Mouse (Mus musculus): ENCODE measurements around the gene Prkg2. TPM values are rescaled to one million over a fixed set of nuclear protein-coding genes. Genes with fewer than 3 reads are reported as not detected.

The Prkg2 gene
- polyA plus RNA-seq, 1 experiment from 2014 or later = 0.31 TPM

DNA sequence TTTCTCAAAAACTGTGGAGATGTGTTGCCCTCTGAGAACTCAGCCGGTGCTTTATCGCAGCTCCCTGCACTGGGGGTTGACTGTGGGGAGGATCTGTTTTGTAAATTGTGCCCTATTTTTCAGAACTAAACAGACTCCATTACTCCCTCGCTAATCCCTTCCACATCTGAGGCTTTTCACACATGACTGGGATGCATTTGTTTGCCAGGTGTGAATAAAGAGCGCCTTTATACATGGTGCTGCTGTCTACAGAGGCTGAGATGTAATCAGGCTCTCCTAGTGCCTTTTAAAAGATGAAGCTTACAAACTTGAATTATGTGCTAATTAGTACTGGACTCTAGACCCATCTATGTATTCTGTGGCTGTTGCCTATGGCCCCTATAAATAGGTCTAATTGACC is 50.7 kb downstream of the Prkg2 start:
- Histone ChIP-seq H3K9me3 (replicated peaks; ENCODE audit: control insufficient read depth, low read length) (no peaks in the 10 kb centered on the region), H3K27me3 (ENCODE audit: control insufficient read depth, insufficient read depth, low read depth, low read length) (no peaks in the 10 kb centered on the region), H3K27ac (ENCODE audit: low read length) (no peak overlapping the region), H3K9ac (ENCODE audit: low read depth, low read length) (no peak overlapping the region), H3K4me3 (ENCODE audit: low read depth, low read length) (no peak overlapping the region), H3K36me3 (ENCODE audit: control insufficient read depth, insufficient read depth) (no peaks in the 10 kb centered on the region), H3K4me1 (ENCODE audit: control insufficient read depth, low read depth, low read length) (no peaks in the 10 kb centered on the region), H3K4me2 (ENCODE audit: low read depth, low read length) (no peak overlapping the region)
- no peak for ATAC-seq (ENCODE audit: low read depth)
- WGBS (ENCODE audit: insufficient replicate concordance) = 34% methylated on average over 4 of the region's 4 CpGs

DNA sequence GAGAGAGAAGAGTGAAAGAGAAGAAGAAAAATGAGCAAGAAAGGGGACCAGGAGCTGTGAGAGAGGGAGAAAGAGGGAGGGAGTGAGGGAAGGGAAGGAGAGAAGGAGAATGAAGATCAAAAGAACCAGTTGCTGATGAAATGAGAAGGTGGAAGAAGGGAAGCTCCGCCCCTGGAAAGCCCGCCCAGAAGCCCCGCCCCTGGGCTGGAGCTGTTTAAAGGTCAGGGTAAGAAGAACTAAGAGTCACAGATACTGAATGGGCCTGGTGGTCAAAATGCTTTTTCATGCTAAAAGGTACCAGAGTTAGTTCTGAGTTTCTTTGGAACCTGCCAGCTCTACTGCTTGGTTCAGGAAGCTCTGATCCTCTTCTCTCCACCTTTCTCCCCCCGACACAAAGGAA is 51.1 kb downstream of the Prkg2 start:
- WGBS (ENCODE audit: insufficient replicate concordance) = 23% methylated on average over 4 of the region's 4 CpGs
- no peak overlapping the region for H3K27ac ChIP-seq (ENCODE audit: low read length)
- H3K27me3 ChIP-seq (ENCODE audit: control insufficient read depth, insufficient read depth, low read depth, low read length) = no peaks in the 10 kb centered on the region
- H3K4me2 ChIP-seq (ENCODE audit: low read depth, low read length) = no peak overlapping the region
- ATAC-seq (ENCODE audit: low read depth) = no peak
- H3K9me3 ChIP-seq (replicated peaks; ENCODE audit: control insufficient read depth, low read length) = no peaks in the 10 kb centered on the region
- H3K4me1 ChIP-seq (ENCODE audit: control insufficient read depth, low read depth, low read length) = no peaks in the 10 kb centered on the region
- H3K4me3 ChIP-seq (ENCODE audit: low read depth, low read length) = no peak overlapping the region
- H3K9ac ChIP-seq (ENCODE audit: low read depth, low read length) = no peak overlapping the region
- H3K36me3 ChIP-seq (ENCODE audit: control insufficient read depth, insufficient read depth) = no peaks in the 10 kb centered on the region

DNA sequence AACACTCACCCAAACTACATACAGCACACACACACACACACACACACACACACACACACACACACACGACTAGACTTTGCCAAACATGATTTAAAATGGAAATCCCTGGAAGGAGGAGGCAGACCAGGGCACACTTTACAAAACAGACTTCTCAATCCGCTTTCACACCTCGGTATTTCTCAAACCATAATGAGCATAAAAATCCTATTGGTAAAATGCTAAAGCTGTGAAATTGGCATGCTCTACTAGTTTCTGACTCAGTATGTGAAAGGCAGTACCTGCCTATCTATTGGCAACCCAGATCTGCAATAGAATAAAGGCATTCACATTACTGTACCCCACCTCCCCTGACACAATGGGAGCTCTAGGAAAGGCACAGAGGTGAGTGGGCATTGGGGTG is 52.1 kb downstream of the Prkg2 start:
- WGBS (ENCODE audit: insufficient replicate concordance) = 63% methylated on average over 3 of the region's 3 CpGs
- Histone ChIP-seq H3K9ac (ENCODE audit: low read depth, low read length) (no peak overlapping the region), H3K9me3 (replicated peaks; ENCODE audit: control insufficient read depth, low read length) (no peaks in the 10 kb centered on the region), H3K4me3 (ENCODE audit: low read depth, low read length) (no peak overlapping the region), H3K36me3 (ENCODE audit: control insufficient read depth, insufficient read depth) (no peaks in the 10 kb centered on the region), H3K27me3 (ENCODE audit: control insufficient read depth, insufficient read depth, low read depth, low read length) (no peaks in the 10 kb centered on the region), H3K4me2 (ENCODE audit: low read depth, low read length) (no peak overlapping the region), H3K4me1 (ENCODE audit: control insufficient read depth, low read depth, low read length) (no peaks in the 10 kb centered on the region), H3K27ac (ENCODE audit: low read length) (no peak overlapping the region)
- no peak for ATAC-seq (ENCODE audit: low read depth)

DNA sequence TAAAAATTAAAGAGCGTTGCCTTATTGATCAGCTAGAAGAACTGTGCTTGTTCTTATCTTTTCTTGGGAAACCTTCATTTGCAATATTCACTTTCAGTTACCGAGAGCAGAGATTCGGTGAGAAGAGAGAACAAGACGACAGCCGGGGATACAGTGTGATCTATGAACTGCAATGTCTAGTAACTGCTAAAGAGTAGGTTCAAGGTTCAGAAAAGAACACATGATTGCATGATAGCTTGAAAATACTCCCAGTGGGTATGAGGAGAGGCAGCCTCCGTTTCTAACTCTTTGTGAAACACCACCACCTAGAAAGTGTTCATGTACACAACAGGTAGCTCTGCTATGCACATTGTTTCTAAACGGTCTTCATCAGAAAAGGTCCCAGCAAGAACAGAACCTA is 55.8 kb downstream of the Prkg2 start:
- no peak overlapping the region for H3K27ac ChIP-seq (ENCODE audit: low read length)
- no peaks in the 10 kb centered on the region for H3K27me3 ChIP-seq (ENCODE audit: control insufficient read depth, insufficient read depth, low read depth, low read length)
- no peak overlapping the region for H3K4me2 ChIP-seq (ENCODE audit: low read depth, low read length)
- no peak overlapping the region for H3K9ac ChIP-seq (ENCODE audit: low read depth, low read length)
- H3K36me3 ChIP-seq (ENCODE audit: control insufficient read depth, insufficient read depth) = no peaks in the 10 kb centered on the region
- H3K9me3 ChIP-seq (replicated peaks; ENCODE audit: control insufficient read depth, low read length) = no peaks in the 10 kb centered on the region
- ATAC-seq (ENCODE audit: low read depth) = no peak
- H3K4me3 ChIP-seq (ENCODE audit: low read depth, low read length) = no peak overlapping the region
- WGBS (ENCODE audit: insufficient replicate concordance) = 57% methylated on average over 7 of the region's 7 CpGs
- no peaks in the 10 kb centered on the region for H3K4me1 ChIP-seq (ENCODE audit: control insufficient read depth, low read depth, low read length)

DNA sequence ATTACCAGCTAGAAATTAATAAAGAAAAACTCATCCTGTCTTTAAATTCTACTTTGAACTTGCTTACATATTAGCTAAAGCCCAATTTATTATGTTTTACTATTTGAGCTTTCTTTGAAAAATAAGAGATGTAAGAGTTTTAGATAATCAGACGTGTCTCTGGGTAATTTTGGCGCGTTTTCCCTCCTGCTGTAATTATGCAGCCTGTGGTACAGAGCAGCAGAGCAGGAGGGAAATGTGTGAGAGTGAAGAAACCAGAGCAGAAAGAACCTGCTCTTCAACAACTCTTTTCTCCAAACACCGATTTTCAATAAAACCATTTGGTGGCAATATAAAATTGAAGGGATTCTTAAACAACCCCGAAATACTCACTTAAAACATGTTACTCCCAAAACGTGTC is 58.8 kb downstream of the Prkg2 start:
- Histone ChIP-seq H3K4me3 (ENCODE audit: low read depth, low read length) (no peak overlapping the region), H3K27ac (ENCODE audit: low read length) (no peak overlapping the region), H3K27me3 (ENCODE audit: control insufficient read depth, insufficient read depth, low read depth, low read length) (no peaks in the 10 kb centered on the region), H3K9me3 (replicated peaks; ENCODE audit: control insufficient read depth, low read length) (no peaks in the 10 kb centered on the region), H3K36me3 (ENCODE audit: control insufficient read depth, insufficient read depth) (no peaks in the 10 kb centered on the region), H3K4me2 (ENCODE audit: low read depth, low read length) (no peak overlapping the region), H3K9ac (ENCODE audit: low read depth, low read length) (no peak overlapping the region), H3K4me1 (ENCODE audit: control insufficient read depth, low read depth, low read length) (no peaks in the 10 kb centered on the region)
- WGBS (ENCODE audit: insufficient replicate concordance) = 59% methylated on average over 6 of the region's 6 CpGs
- no peak for ATAC-seq (ENCODE audit: low read depth)

DNA sequence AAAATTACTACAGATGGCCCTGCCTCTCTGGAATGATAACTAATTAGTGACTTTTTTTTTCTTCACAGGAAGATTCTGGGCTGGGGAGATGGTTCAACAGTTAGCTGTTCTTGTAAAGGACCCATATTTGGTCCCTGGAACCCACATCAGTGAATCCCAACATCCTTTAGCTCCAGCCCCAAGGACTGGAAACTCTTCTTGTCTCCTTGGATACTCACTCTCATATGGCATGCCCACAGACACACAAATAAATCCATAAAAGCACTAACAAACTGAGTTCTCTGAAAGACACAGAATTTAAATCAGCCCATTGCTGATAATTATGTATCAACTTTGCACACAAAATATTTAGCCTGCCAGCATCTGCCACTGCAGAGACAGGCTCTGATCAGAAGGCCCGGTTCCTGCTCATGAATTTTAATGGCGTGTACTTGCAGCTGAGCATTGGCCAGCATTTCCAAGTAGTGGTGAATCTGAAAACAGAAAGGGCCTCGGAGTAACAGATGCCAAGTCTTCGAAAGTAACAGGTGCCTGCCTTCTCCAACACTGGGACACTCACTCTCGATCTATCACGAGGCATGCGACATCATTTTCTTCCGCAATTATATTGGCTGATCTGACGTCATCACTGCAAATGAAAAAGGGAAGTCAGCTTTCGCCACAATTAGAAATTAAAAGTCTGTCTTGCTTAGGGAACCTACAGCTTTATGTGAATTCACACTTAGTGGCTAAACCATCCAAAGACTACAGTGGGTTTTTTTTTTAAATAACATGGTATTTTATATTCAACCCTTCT is 61.1 kb downstream of the Prkg2 start:
- H3K27ac ChIP-seq (ENCODE audit: low read length) = no peak overlapping the region
- H3K36me3 ChIP-seq (ENCODE audit: control insufficient read depth, insufficient read depth) = no peaks in the 10 kb centered on the region
- no peaks in the 10 kb centered on the region for H3K9me3 ChIP-seq (replicated peaks; ENCODE audit: control insufficient read depth, low read length)
- no peak overlapping the region for H3K9ac ChIP-seq (ENCODE audit: low read depth, low read length)
- H3K4me2 ChIP-seq (ENCODE audit: low read depth, low read length) = no peak overlapping the region
- H3K27me3 ChIP-seq (ENCODE audit: control insufficient read depth, insufficient read depth, low read depth, low read length) = no peaks in the 10 kb centered on the region
- ATAC-seq (ENCODE audit: low read depth) = no peak
- H3K4me1 ChIP-seq (ENCODE audit: control insufficient read depth, low read depth, low read length) = no peaks in the 10 kb centered on the region
- 63% methylated on average over 10 of the region's 10 CpGs for WGBS (ENCODE audit: insufficient replicate concordance)
- H3K4me3 ChIP-seq (ENCODE audit: low read depth, low read length) = no peak overlapping the region

DNA sequence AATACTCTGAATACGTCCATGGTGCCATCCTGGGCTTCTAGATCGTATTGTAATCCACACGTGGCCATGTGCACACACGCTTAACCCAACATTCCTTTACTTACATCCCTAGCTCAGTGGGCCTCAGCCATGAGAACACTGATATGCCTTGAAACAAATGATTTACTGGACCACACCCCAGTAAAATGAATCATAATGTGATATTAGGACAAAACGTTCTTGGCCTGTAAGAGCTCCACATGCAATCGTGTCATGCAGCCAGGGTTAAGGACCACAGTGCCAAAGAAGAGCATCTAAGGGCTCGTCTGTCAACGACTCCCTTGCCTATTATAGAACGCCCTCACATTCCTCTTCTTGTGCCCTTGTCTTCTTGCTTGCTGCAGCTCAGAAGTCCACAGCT is 70.5 kb downstream of the Prkg2 start:
- Histone ChIP-seq H3K27ac (ENCODE audit: low read length) (no peak overlapping the region), H3K4me2 (ENCODE audit: low read depth, low read length) (no peak overlapping the region), H3K9ac (ENCODE audit: low read depth, low read length) (no peak overlapping the region), H3K4me1 (ENCODE audit: control insufficient read depth, low read depth, low read length) (no peaks in the 10 kb centered on the region), H3K4me3 (ENCODE audit: low read depth, low read length) (no peak overlapping the region), H3K36me3 (ENCODE audit: control insufficient read depth, insufficient read depth) (no peaks in the 10 kb centered on the region), H3K27me3 (ENCODE audit: control insufficient read depth, insufficient read depth, low read depth, low read length) (no peaks in the 10 kb centered on the region), H3K9me3 (replicated peaks; ENCODE audit: control insufficient read depth, low read length) (no peaks in the 10 kb centered on the region)
- no peak for ATAC-seq (ENCODE audit: low read depth)
- 65% methylated on average over 9 of the region's 9 CpGs for WGBS (ENCODE audit: insufficient replicate concordance)

DNA sequence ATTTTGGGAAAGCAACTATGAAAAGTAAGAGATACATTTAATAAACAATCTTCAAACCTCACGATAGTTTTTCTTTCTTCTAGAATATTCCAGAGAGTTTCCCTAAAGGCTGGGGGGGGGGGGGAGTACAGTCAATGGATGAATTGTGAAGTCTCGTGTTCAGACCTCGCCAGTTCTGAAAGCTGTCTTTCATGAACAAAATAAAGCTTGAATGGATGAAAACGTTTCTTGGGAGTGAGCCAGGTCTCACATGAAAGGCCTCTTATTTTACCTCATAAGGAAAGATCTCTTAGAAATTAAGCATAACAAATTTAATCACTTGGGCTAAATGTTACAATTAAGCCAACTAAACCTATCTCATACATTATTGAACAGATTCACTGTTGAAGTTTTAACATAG is 72.0 kb downstream of the Prkg2 start:
- no peak overlapping the region for H3K4me2 ChIP-seq (ENCODE audit: low read depth, low read length)
- no peaks in the 10 kb centered on the region for H3K9me3 ChIP-seq (replicated peaks; ENCODE audit: control insufficient read depth, low read length)
- no peaks in the 10 kb centered on the region for H3K27me3 ChIP-seq (ENCODE audit: control insufficient read depth, insufficient read depth, low read depth, low read length)
- ATAC-seq (ENCODE audit: low read depth) = no peak
- H3K27ac ChIP-seq (ENCODE audit: low read length) = no peak overlapping the region
- 53% methylated on average over 4 of the region's 4 CpGs for WGBS (ENCODE audit: insufficient replicate concordance)
- H3K4me1 ChIP-seq (ENCODE audit: control insufficient read depth, low read depth, low read length) = no peaks in the 10 kb centered on the region
- no peak overlapping the region for H3K9ac ChIP-seq (ENCODE audit: low read depth, low read length)
- no peaks in the 10 kb centered on the region for H3K36me3 ChIP-seq (ENCODE audit: control insufficient read depth, insufficient read depth)
- H3K4me3 ChIP-seq (ENCODE audit: low read depth, low read length) = no peak overlapping the region

DNA sequence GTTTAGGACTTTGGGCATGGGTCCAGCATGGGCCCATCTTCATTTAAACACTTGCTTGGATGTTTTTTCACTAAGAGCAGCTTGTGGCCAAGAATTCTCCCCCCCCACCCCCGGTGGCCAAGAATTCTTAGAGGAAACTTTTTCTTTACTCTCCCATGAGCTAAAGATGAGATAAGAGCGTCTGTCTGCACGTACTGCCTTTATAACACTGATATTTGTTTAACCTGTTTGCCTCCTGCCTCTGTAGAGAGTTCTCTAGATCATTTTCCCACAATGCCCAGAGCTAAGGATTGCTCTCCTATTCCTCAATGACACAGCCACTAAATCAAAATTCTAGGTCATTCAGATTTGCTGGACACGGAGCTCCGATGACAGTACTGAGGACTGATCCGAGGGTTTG is 72.8 kb downstream of the Prkg2 start:
- H3K27ac ChIP-seq (ENCODE audit: low read length) = no peak overlapping the region
- no peak for ATAC-seq (ENCODE audit: low read depth)

More for the DNA sequence above, 72.8 kb downstream of the Prkg2 start:
- no peaks in the 10 kb centered on the region for H3K27me3 ChIP-seq (ENCODE audit: control insufficient read depth, insufficient read depth, low read depth, low read length)
- H3K4me3 ChIP-seq (ENCODE audit: low read depth, low read length) = no peak overlapping the region
- WGBS (ENCODE audit: insufficient replicate concordance) = 51% methylated on average over 6 of the region's 6 CpGs
- no peaks in the 10 kb centered on the region for H3K4me1 ChIP-seq (ENCODE audit: control insufficient read depth, low read depth, low read length)
- no peaks in the 10 kb centered on the region for H3K9me3 ChIP-seq (replicated peaks; ENCODE audit: control insufficient read depth, low read length)
- no peaks in the 10 kb centered on the region for H3K36me3 ChIP-seq (ENCODE audit: control insufficient read depth, insufficient read depth)
- H3K4me2 ChIP-seq (ENCODE audit: low read depth, low read length) = no peak overlapping the region
- no peak overlapping the region for H3K9ac ChIP-seq (ENCODE audit: low read depth, low read length)

Data from liver, embryonic 16.5 days (tissue).